Mouse (Mus musculus): ENCODE measurements around the gene Fnbp1l. TPM values are rescaled to one million over a fixed set of nuclear protein-coding genes. Genes with fewer than 3 reads are reported as not detected.

Fnbp1l gene
- polyA plus RNA-seq, 1 experiment from 2014 or later, result 130 TPM

- DNase-seq (ENCODE audit: low spot score) (no peak), ATAC-seq (ENCODE audit: low FRiP score) (no peak)
- no peak overlapping the region for H3K9ac ChIP-seq (ENCODE audit: low read depth, low read length)
- no peaks in the 10 kb centered on the region for H3K9me3 ChIP-seq (ENCODE audit: control insufficient read depth, low read length)
- WGBS, result 77% methylated on average over 3 of the region's 3 CpGs
- no peak overlapping the region for H3K27ac ChIP-seq (ENCODE audit: low read depth, low read length)
- no peaks in the 10 kb centered on the region for H3K4me1 ChIP-seq (replicated peaks; ENCODE audit: control insufficient read depth, insufficient read depth, low read length)
- no peak overlapping the region for H3K4me3 ChIP-seq (ENCODE audit: low read depth, low read length)
- no peak overlapping the region for H3K4me2 ChIP-seq (replicated peaks; ENCODE audit: low read depth, low read length)
- H3K36me3 ChIP-seq (ENCODE audit: control insufficient read depth, insufficient read depth, low read length), result peaks cover 3% of the 10 kb centered on the region; the same call in 1 of the 2 replicates
- no peaks in the 10 kb centered on the region for H3K27me3 ChIP-seq (ENCODE audit: control insufficient read depth, insufficient read depth, low read length)
Measured at GRCm38 (mm10) chr3:122586918-122587641, 32.4 kb downstream of the Fnbp1l start.

DNA sequence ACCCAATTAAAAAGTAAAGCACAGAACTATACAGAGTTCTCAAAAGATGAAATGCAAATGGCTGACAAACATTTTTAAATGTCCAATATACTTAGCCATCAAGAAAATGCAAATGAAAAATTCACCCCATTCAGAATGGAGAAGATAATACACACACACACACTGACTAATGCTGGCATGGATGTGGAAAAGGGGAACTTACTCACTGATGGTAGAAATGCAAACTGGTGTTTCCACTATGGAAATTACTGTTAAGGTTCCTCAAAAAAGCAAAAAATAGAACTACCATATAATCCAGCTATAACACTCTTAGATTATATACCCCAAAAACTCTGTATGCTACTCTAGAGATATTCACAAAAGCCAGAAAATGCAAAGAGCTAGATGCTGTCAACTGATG lies 42.2 kb downstream of the Fnbp1l start:
- 0 out of 2 replicates have a peak, but pooled peaks cover 2% of the 10 kb centered on the region for H3K36me3 ChIP-seq (ENCODE audit: control insufficient read depth, insufficient read depth, low read length)
- H3K4me3 ChIP-seq (ENCODE audit: low read depth, low read length), result no peak overlapping the region
- H3K4me1 ChIP-seq (replicated peaks; ENCODE audit: control insufficient read depth, insufficient read depth, low read length), result no peaks in the 10 kb centered on the region
- no peak for ATAC-seq (ENCODE audit: low FRiP score)
- no peaks in the 10 kb centered on the region for H3K9me3 ChIP-seq (ENCODE audit: control insufficient read depth, low read length)
- no peak overlapping the region for H3K27ac ChIP-seq (ENCODE audit: low read depth, low read length)
- no peak for DNase-seq (ENCODE audit: low spot score)
- H3K9ac ChIP-seq (ENCODE audit: low read depth, low read length), result no peak overlapping the region
- H3K27me3 ChIP-seq (ENCODE audit: control insufficient read depth, insufficient read depth, low read length), result no peaks in the 10 kb centered on the region
- no peak overlapping the region for H3K4me2 ChIP-seq (replicated peaks; ENCODE audit: low read depth, low read length)

- Histone ChIP-seq H3K4me1 (replicated peaks; ENCODE audit: control insufficient read depth, insufficient read depth, low read length) (no peaks in the 10 kb centered on the region), H3K27ac (ENCODE audit: low read depth, low read length) (no peak overlapping the region), H3K9ac (ENCODE audit: low read depth, low read length) (no peak overlapping the region), H3K4me3 (ENCODE audit: low read depth, low read length) (no peak overlapping the region), H3K4me2 (replicated peaks; ENCODE audit: low read depth, low read length) (no peak overlapping the region), H3K27me3 (ENCODE audit: control insufficient read depth, insufficient read depth, low read length) (no peaks in the 10 kb centered on the region), H3K36me3 (ENCODE audit: control insufficient read depth, insufficient read depth, low read length) (0 out of 2 replicates have a peak, but pooled peaks cover 2% of the 10 kb centered on the region), H3K9me3 (ENCODE audit: control insufficient read depth, low read length) (no peaks in the 10 kb centered on the region)
- WGBS, result 90% methylated on average over 1 of the region's 1 CpGs
- ATAC-seq (ENCODE audit: low FRiP score) (no peak), DNase-seq (ENCODE audit: low spot score) (no peak)
Measured at GRCm38 (mm10) chr3:122574921-122575320, 44.6 kb downstream of the Fnbp1l start.

- Histone ChIP-seq H3K27ac (ENCODE audit: low read depth, low read length) (no peak overlapping the region), H3K4me2 (replicated peaks; ENCODE audit: low read depth, low read length) (no peak overlapping the region), H3K9ac (ENCODE audit: low read depth, low read length) (no peak overlapping the region), H3K27me3 (ENCODE audit: control insufficient read depth, insufficient read depth, low read length) (no peaks in the 10 kb centered on the region), H3K4me3 (ENCODE audit: low read depth, low read length) (no peak overlapping the region), H3K4me1 (replicated peaks; ENCODE audit: control insufficient read depth, insufficient read depth, low read length) (no peaks in the 10 kb centered on the region), H3K9me3 (ENCODE audit: control insufficient read depth, low read length) (no peaks in the 10 kb centered on the region), H3K36me3 (ENCODE audit: control insufficient read depth, insufficient read depth, low read length) (0 out of 2 replicates have a peak, but pooled peaks cover 2% of the 10 kb centered on the region)
- no peak for ATAC-seq (ENCODE audit: low FRiP score)
- DNase-seq (ENCODE audit: low spot score), result no peak
- WGBS, result 92% methylated on average over 5 of the region's 5 CpGs
Measured at GRCm38 (mm10) chr3:122573426-122574286, 45.9 kb downstream of the Fnbp1l start.

DNA sequence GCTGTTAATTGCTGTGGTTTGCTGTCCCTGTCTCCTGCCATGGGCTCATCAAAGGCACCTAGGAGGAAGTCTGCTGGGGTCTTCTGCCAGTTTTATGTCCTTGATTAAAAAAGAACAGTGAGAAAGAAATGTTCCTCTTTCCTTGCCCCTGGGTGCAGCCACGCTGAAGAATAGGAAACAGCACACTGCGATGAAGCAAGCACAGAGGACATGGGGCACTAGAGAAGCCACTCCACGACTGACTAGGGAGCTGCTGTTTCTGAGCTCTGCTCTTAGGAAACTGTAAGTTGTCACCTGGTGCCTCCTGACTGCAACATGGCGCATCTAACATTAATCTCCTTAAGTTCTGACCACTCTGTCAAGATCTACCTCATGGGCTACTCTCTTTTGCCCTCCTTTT lies 53.0 kb downstream of the Fnbp1l start:
- H3K4me2 ChIP-seq (replicated peaks; ENCODE audit: low read depth, low read length), result no peak overlapping the region
- no peak overlapping the region for H3K27ac ChIP-seq (ENCODE audit: low read depth, low read length)
- H3K4me1 ChIP-seq (replicated peaks; ENCODE audit: control insufficient read depth, insufficient read depth, low read length), result no peaks in the 10 kb centered on the region
- no peaks in the 10 kb centered on the region for H3K9me3 ChIP-seq (ENCODE audit: control insufficient read depth, low read length)
- H3K9ac ChIP-seq (ENCODE audit: low read depth, low read length), result no peak overlapping the region
- H3K36me3 ChIP-seq (ENCODE audit: control insufficient read depth, insufficient read depth, low read length), result no peaks in the 10 kb centered on the region
- WGBS, result 83% methylated on average over 4 of the region's 4 CpGs
- no peak for ATAC-seq (ENCODE audit: low FRiP score)
- no peaks in the 10 kb centered on the region for H3K27me3 ChIP-seq (ENCODE audit: control insufficient read depth, insufficient read depth, low read length)
- no peak for DNase-seq (ENCODE audit: low spot score)
- no peak overlapping the region for H3K4me3 ChIP-seq (ENCODE audit: low read depth, low read length)

- Histone ChIP-seq H3K4me2 (replicated peaks; ENCODE audit: low read depth, low read length) (no peak overlapping the region), H3K36me3 (ENCODE audit: control insufficient read depth, insufficient read depth, low read length) (no peaks in the 10 kb centered on the region), H3K9me3 (ENCODE audit: control insufficient read depth, low read length) (no peaks in the 10 kb centered on the region), H3K27ac (ENCODE audit: low read depth, low read length) (no peak overlapping the region), H3K27me3 (ENCODE audit: control insufficient read depth, insufficient read depth, low read length) (no peaks in the 10 kb centered on the region), H3K4me3 (ENCODE audit: low read depth, low read length) (no peak overlapping the region), H3K9ac (ENCODE audit: low read depth, low read length) (no peak overlapping the region), H3K4me1 (replicated peaks; ENCODE audit: control insufficient read depth, insufficient read depth, low read length) (no peaks in the 10 kb centered on the region)
- ATAC-seq (ENCODE audit: low FRiP score) (no peak), DNase-seq (ENCODE audit: low spot score) (no peak)
- WGBS, result 81% methylated on average over 3 of the region's 3 CpGs
Measured at GRCm38 (mm10) chr3:122566112-122566511, 53.4 kb downstream of the Fnbp1l start.

GRCm38 (mm10) chr3:122565285-122565684 lies 54.2 kb downstream of the Fnbp1l start:
- no peak for DNase-seq (ENCODE audit: low spot score)
- 45% methylated on average over 7 of the region's 7 CpGs for WGBS

GRCm38 (mm10) chr3:122557766-122558165 lies 61.7 kb downstream of the Fnbp1l start:
- H3K4me3 ChIP-seq (ENCODE audit: low read depth, low read length), result no peak overlapping the region
- no peaks in the 10 kb centered on the region for H3K9me3 ChIP-seq (ENCODE audit: control insufficient read depth, low read length)
- H3K4me2 ChIP-seq (replicated peaks; ENCODE audit: low read depth, low read length), result no peak overlapping the region
- DNase-seq (ENCODE audit: low spot score) (no peak), ATAC-seq (ENCODE audit: low FRiP score) (no peak)
- WGBS, result 82% methylated on average over 2 of the region's 2 CpGs
- H3K27ac ChIP-seq (ENCODE audit: low read depth, low read length), result no peak overlapping the region
- H3K4me1 ChIP-seq (replicated peaks; ENCODE audit: control insufficient read depth, insufficient read depth, low read length), result no peaks in the 10 kb centered on the region
- H3K27me3 ChIP-seq (ENCODE audit: control insufficient read depth, insufficient read depth, low read length), result no peaks in the 10 kb centered on the region
- no peaks in the 10 kb centered on the region for H3K36me3 ChIP-seq (ENCODE audit: control insufficient read depth, insufficient read depth, low read length)
- no peak overlapping the region for H3K9ac ChIP-seq (ENCODE audit: low read depth, low read length)

More at GRCm38 (mm10) chr3:122565285-122565684, 54.2 kb downstream of the Fnbp1l start:
- no peak overlapping the region for H3K9ac ChIP-seq (ENCODE audit: low read depth, low read length)
- H3K4me2 ChIP-seq (replicated peaks; ENCODE audit: low read depth, low read length), result no peak overlapping the region
- no peak overlapping the region for H3K4me3 ChIP-seq (ENCODE audit: low read depth, low read length)
- no peaks in the 10 kb centered on the region for H3K4me1 ChIP-seq (replicated peaks; ENCODE audit: control insufficient read depth, insufficient read depth, low read length)
- H3K27me3 ChIP-seq (ENCODE audit: control insufficient read depth, insufficient read depth, low read length), result no peaks in the 10 kb centered on the region
- H3K9me3 ChIP-seq (ENCODE audit: control insufficient read depth, low read length), result no peaks in the 10 kb centered on the region
- no peaks in the 10 kb centered on the region for H3K36me3 ChIP-seq (ENCODE audit: control insufficient read depth, insufficient read depth, low read length)
- ATAC-seq (ENCODE audit: low FRiP score), result no peak
- no peak overlapping the region for H3K27ac ChIP-seq (ENCODE audit: low read depth, low read length)
